ENCODE assay signal across 8 mouse cellular contexts in genomic region chr7:28597277-28597570, GRCm38 (mm10). TPM values are rescaled to one million over a fixed set of nuclear protein-coding genes. Genes with fewer than 3 reads are reported as not detected.
DNase-seq lines count a peak whose midpoint lies in the region; ATAC-seq lines count a peak whose summit lies in the region.

No protein-coding gene starts in this region.

- peak overlapping the region; percentile 72 for H3K9ac ChIP-seq in limb, embryonic 11.5 days (ENCODE audit: low read length)
- H3K9ac ChIP-seq in stomach, embryonic 14.5 days (replicated peaks; ENCODE audit: low read depth, low read length): peak overlapping the region; percentile 41

- WGBS in limb, embryonic 11.5 days: 12% methylated on average over 9 of the region's 9 CpGs
- WGBS in stomach, embryonic 14.5 days: 5% methylated on average over 9 of the region's 9 CpGs

- no peaks in the 10 kb centered on the region for H3K36me3 ChIP-seq in limb, embryonic 11.5 days (ENCODE audit: control insufficient read depth, insufficient read depth, low read length)
- H3K36me3 ChIP-seq in stomach, embryonic 14.5 days (ENCODE audit: control insufficient read depth, insufficient read depth, low read length): no peaks in the 10 kb centered on the region; the same call in 1 of the 2 replicates

- no peaks in the 10 kb centered on the region for H3K9me3 ChIP-seq in limb, embryonic 11.5 days (ENCODE audit: control insufficient read depth, low read length)
- H3K9me3 ChIP-seq in stomach, embryonic 14.5 days (ENCODE audit: control insufficient read depth, low read depth, low read length): no peaks in the 10 kb centered on the region

- DNase-seq in embryo, embryonic 10 days (ENCODE audit: low spot score): peak; percentile 44
- no peak for DNase-seq in embryo, embryonic 10.5 days (ENCODE audit: low spot score)
- peak; percentile 12 for DNase-seq in retina, embryonic 14.5 days (ENCODE audit: low spot score)
- no peak for DNase-seq in retina, postnatal 1 day
- no peak for DNase-seq in limb, embryonic 11.5 days (ENCODE audit: low spot score)
- DNase-seq in frontal cortex, postnatal 36 days (ENCODE audit: low spot score in 2 of 2): no peak
- DNase-seq in kidney, postnatal 25 days: no peak

- H3K4me3 ChIP-seq in limb, embryonic 11.5 days (ENCODE audit: low read depth, low read length): peak overlapping the region; percentile 65
- peak overlapping the region; percentile 48 for H3K4me3 ChIP-seq in stomach, embryonic 14.5 days (ENCODE audit: low read depth, low read length)

- H3K4me2 ChIP-seq in limb, embryonic 11.5 days (ENCODE audit: low read depth, severe bottlenecking): peak overlapping the region; percentile 88
- peak overlapping the region; percentile 76 for H3K4me2 ChIP-seq in stomach, embryonic 14.5 days (replicated peaks; ENCODE audit: low read depth, low read length)

- ATAC-seq in limb, embryonic 11.5 days (ENCODE audit: insufficient number of reproducible peaks, low FRiP score, low TSS enrichment, low read depth): no peak
- 0 out of 2 replicates have a peak, but pooled peaks have one; percentile 3 for ATAC-seq in stomach, embryonic 14.5 days (ENCODE audit: insufficient number of reproducible peaks, insufficient read depth, low FRiP score, low read depth)

- H3K27ac ChIP-seq in limb, embryonic 11.5 days (replicated peaks; ENCODE audit: low read depth, low read length): peak overlapping the region; percentile 73; the same call in 1 of the 2 replicates
- peak overlapping the region; percentile 91 for H3K27ac ChIP-seq in stomach, embryonic 14.5 days (ENCODE audit: low read length)

- H3K27me3 ChIP-seq in limb, embryonic 11.5 days (ENCODE audit: control insufficient read depth, insufficient read depth, low read length): no peaks in the 10 kb centered on the region
- H3K27me3 ChIP-seq in stomach, embryonic 14.5 days (ENCODE audit: control insufficient read depth, insufficient read depth, low read length): no peaks in the 10 kb centered on the region

- peaks cover 31% of the 10 kb centered on the region for H3K4me1 ChIP-seq in limb, embryonic 11.5 days (ENCODE audit: control insufficient read depth, insufficient read depth, low read length)
- H3K4me1 ChIP-seq in stomach, embryonic 14.5 days (ENCODE audit: control insufficient read depth, insufficient read depth, low read length): peaks cover 43% of the 10 kb centered on the region

RNA-seq across cellular contexts. Expression of gene Samd4b, which starts 0.7 kb away (rescaled TPM):
- 37.5 and 37.6 TPM in 2 replicates for polyA plus RNA-seq in limb, embryonic 11.5 days (2014; fragmentation: Nextera tagmentation; extraction: Ambion mirVana)
- polyA plus RNA-seq in stomach, embryonic 14.5 days (2014; fragmentation: Nextera tagmentation; extraction: Ambion mirVana): 23.7 and 25.8 TPM in 2 replicates

RNA-seq across cellular contexts. Expression of gene Pak4, which starts 0.8 kb away (rescaled TPM):
- polyA plus RNA-seq in limb, embryonic 11.5 days (2014; fragmentation: Nextera tagmentation; extraction: Ambion mirVana): 37.4 and 44.5 TPM in 2 replicates
- 41.1 and 47.8 TPM in 2 replicates for polyA plus RNA-seq in stomach, embryonic 14.5 days (2014; fragmentation: Nextera tagmentation; extraction: Ambion mirVana)

RNA-seq across cellular contexts. Expression of gene Acp7, which starts 33.9 kb away (rescaled TPM):
- not detected in 2 replicates for polyA plus RNA-seq in limb, embryonic 11.5 days (2014; fragmentation: Nextera tagmentation; extraction: Ambion mirVana)
- polyA plus RNA-seq in stomach, embryonic 14.5 days (2014; fragmentation: Nextera tagmentation; extraction: Ambion mirVana): not detected in 2 replicates

RNA-seq across cellular contexts. Expression of gene Nccrp1, which starts 50.2 kb away (rescaled TPM):
- polyA plus RNA-seq in limb, embryonic 11.5 days (2014; fragmentation: Nextera tagmentation; extraction: Ambion mirVana): not detected in 2 replicates
- polyA plus RNA-seq in stomach, embryonic 14.5 days (2014; fragmentation: Nextera tagmentation; extraction: Ambion mirVana): not detected in 2 replicates

RNA-seq across cellular contexts. Expression of gene Sycn, which starts 56.5 kb away (rescaled TPM):
- polyA plus RNA-seq in limb, embryonic 11.5 days (2014; fragmentation: Nextera tagmentation; extraction: Ambion mirVana): not detected in 2 replicates
- polyA plus RNA-seq in stomach, embryonic 14.5 days (2014; fragmentation: Nextera tagmentation; extraction: Ambion mirVana): 0.49 and 1.0 TPM in 2 replicates

Comparison
In these comparisons a context has a peak if more than half of its experiments do, and no peak if none do; other contexts are left out.
1. DNase-seq: peak in embryo, embryonic 10 days (single experiment) and retina, embryonic 14.5 days (single experiment); none in embryo, embryonic 10.5 days (single experiment), retina, postnatal 1 day (single experiment), limb, embryonic 11.5 days (single experiment), frontal cortex, postnatal 36 days (0 of 2) and kidney, postnatal 25 days (0 of 2).